Mouse (Mus musculus) heart, postnatal 25 days (tissue): ENCODE data around the gene Bmp2k. TPM values are rescaled to one million over a fixed set of nuclear protein-coding genes. Genes with fewer than 3 reads are reported as not detected.
"Not testable (repeated sequence)": the region's sequence is repeated elsewhere in the genome, so short reads cannot be mapped to it uniquely, and the experiment has no call there.

Experiments
- DNase-seq: peaks from one replicate; pipeline ENCODE4 v3.0.0; 2022; ENCODE audit warnings: low spot score
- intact Hi-C: fragments of 180-260 bp; cut with DNase I; formaldehyde crosslinking; loops from one replicate; pipeline ENCODE4 v1.15.1; 2025
- total RNA-seq, 2 experiments: library from RNA; stranded (reverse); gene quantifications; 2 replicates each; pipeline ENCODE4 v1.2.3; 2021

The Bmp2k gene
- total RNA-seq, 2 experiments from 2014 or later = 8.4 to 10.4 TPM

DNA sequence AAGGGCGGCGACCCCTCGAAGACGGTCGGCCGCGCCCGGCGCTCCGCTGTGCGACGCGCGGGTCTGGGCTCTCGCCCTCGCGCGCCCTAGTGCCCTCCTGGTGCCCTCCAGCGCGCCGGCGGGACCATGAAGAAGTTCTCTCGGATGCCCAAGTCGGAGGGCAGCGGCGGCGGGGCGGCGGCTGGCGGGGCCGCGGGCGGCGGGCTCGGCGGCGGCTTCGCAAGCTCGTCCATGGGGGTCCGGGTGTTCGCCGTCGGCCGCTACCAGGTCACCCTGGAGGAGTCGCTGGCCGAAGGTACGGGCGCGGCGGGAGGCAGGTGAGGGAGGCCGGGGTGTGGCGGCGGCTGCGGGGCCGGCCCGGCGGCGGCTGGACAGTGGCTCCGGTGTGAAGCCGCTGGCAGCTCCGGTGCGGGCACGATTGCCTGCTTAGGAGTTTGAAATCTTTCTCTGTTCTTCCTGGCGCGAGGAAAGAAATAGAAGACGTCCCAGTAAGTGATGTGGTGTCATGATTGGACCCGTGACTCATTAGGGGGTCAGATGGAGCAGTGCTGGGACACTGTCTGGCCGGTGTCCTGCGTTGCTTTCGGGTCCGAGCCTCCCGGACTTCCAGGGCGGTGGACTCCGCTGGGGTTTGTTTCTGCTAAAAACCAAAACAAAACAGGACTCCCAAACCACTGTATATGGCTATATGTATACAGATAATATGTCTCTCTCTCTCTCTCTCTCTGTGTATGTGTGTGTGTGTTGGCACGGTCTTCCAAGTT, 495 bp downstream of the Bmp2k start:
- peak; percentile 24 for DNase-seq
- intact Hi-C loops = loop anchor here (5.0 kb wide), 3 partner anchors 76 to 114 kb away; partner anchors contain the start of gene Paqr3

DNA sequence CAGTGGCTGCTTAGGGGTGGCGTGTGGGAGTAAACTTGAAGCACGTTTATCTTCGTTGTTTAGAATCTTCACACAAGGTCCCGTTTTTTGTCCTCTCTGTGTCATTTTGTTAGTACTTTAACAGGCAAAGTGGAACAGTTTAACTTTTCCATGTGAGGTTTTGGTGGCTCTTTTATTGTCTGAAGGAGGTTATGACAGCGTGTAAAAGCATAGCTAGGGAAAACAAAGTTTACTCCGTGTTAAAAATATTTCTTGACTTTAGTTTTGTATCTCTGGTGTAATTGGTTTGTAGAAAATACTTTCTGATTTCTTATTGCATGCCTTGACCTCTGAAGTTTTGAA, 1.0 kb downstream of the Bmp2k start:
- intact Hi-C loops = loop anchor here (5.0 kb wide), 3 partner anchors 76 to 114 kb away; partner anchors contain the start of gene Paqr3
- DNase-seq = no peak

DNA sequence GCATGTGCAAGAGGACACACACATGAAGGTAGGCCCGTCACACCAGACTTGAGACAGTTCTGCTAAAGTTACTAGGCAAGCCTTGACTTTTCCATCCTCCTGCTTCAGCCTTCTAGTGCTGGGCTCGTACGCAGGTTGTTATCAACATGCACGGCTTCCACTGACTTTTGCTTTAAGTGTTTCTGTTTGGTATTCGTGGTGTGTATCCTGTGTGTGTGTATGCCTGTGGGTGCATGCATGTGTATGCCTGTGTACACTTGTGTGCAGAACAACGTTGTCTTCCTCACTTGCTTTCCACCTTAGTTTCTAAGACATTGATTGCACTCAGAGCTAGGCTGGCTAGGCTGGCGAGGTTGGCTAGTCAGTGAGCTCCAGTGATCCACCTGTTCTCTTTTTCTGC, 2.1 kb downstream of the Bmp2k start:
- DNase-seq = no peak
- intact Hi-C loops = loop anchor here (5.0 kb wide), 3 partner anchors 77 to 113 kb away; partner anchors contain the start of gene Paqr3

DNA sequence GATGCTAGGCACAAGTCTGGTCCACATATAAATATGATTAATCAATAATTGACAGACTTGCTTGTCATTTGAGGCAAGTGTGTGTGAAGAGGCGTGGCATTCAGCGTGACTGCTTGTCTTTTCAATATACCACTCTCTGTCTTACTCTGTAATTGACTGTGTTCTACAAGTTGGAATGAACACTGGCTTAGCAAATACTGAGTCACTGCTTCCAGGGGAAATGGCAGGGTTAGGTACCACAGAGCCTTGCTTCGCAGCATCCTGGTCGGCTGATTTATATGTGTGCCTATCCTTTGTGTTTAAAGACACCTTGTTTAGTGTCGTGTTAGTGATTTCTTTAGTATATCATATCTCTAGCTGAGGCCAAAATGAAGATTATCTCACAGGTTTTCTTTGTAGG, 3.0 kb downstream of the Bmp2k start:
- no peak for DNase-seq
- intact Hi-C loops = loop anchor here (2.0 to 5.0 kb wide), 2 partner anchors 18 to 47 kb away; no protein-coding TSS in a partner anchor

DNA sequence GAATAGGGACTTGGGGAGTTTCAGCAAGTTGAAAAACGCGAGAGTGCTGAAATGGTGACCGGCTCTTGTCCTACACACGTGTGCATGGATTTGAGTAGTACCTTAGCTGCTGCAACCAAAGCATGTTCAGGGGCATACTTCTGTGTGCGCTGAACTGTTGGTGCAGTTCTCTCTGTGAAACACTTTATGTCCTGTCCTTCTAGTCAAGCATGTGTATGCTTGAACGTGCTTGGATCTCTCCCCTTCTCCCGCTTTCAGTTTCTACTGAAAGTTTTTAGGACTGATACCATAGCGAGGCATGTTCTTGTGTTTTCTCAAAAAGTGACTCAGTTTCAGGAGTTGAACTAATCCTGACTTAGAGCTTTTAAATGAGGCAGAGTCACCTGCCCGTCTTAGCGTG, 3.7 kb downstream of the Bmp2k start:
- no peak for DNase-seq
- intact Hi-C loops = loop anchor here (2.0 to 5.0 kb wide), 2 partner anchors 18 to 46 kb away; no protein-coding TSS in a partner anchor

DNA sequence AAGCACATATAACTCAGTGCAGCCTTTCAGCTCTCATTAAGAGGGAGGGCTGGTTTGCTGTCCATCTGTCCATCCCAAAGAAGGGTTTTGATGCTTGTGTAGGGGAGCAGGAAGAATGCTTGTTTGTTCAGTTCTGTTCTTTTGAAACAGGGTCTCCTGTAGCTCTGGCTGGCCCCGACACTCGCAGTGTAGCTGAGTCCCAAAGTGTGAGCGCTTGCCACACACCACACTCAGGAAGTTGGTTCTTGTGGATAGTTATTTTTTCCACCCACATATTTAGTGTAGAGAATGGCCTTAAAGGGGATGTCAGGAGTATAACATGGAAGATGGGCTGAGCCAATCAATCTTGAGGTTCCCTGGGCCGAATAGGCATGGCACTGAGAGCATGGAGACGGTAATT, 4.1 kb downstream of the Bmp2k start:
- intact Hi-C loops = loop anchor here (2.0 to 5.0 kb wide), 2 partner anchors 17 to 46 kb away; no protein-coding TSS in a partner anchor
- DNase-seq = no peak

DNA sequence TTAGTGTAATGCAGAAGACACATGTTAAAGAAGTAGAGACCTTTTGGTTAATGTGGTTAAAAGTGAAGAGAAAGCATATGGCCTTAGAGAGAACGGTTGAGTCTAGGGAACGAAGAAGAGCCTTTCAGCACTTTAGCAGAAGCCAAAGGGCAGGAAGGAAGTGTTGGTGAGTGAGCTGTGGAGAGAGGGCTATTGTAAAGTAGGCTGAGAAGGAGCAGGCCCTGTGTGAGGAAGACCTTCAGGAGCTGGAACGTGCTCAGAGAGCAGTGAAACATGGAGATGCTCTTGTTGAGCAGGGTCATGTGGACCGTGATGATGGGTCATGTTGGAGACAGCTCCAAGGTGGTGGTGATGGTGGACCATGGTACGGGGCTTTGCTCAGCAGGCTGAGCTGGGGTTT, 4.8 kb downstream of the Bmp2k start:
- no peak for DNase-seq
- intact Hi-C loops = loop anchor here (5.0 kb wide), 1 partner anchor 45 kb away; no protein-coding TSS in a partner anchor

DNA sequence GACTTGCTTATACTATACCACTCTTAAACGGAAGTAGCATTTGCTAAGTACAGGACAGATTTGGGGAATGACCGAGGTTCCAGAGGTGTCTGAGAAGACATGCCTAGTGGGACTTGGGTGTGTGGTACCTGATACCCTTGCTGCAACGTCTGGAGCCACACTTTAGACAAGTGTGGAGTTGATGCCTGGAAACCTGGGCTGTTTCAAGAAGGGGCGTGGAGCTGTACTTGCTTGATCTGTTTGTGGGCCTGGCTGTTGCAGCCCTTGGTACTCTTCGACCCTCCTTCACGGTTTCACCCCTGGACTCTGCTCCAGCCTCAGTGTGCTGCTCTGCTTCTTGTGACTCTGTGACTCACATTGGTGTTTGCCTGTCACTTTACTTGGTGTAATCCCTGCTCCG, 5.4 kb downstream of the Bmp2k start:
- DNase-seq = no peak
- intact Hi-C loops = loop anchor here (5.0 kb wide), 1 partner anchor 44 kb away; no protein-coding TSS in a partner anchor

DNA sequence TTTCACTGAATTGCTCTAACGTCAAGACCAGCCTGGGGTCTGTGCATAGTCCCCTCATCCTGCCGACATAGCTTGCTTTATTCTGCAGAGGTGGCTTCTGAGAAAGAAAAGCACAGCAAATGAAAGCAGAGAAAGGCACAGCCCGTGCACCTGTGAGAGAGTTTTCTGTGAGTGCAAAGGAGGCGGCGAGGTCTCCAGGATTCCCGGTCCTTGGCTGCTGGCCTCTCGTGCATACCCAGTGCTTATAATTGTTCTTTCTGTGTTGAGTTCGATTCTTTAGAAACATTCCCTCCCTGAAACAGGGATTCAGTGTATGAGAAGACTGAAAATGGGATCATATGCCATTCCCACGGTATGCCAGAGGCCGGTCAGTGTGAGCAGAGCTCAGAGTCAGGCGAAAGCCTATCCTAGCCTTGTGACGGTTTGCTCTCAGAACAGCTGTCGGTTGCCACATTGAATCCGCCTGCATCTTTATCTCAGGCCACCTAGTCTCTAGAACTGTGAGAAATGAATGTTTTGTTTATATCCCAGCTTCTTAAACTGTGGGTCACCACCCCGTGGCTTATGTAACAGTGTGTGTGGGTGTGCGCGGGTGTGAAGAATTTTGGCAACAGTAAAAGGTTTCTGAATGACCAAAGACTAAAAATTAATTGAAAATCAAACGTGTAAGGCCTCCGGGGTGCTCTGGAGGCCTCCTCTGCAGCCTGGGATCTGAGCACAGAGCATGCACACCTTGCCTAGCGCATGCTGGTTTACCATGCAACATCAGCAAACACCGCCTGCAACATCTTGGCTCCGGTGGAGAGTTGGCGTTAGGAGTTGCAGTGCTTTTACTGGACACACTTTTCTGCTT, 6.9 kb downstream of the Bmp2k start:
- intact Hi-C loops = loop anchor here (5.0 kb wide), 1 partner anchor 43 kb away; no protein-coding TSS in a partner anchor
- no peak for DNase-seq

DNA sequence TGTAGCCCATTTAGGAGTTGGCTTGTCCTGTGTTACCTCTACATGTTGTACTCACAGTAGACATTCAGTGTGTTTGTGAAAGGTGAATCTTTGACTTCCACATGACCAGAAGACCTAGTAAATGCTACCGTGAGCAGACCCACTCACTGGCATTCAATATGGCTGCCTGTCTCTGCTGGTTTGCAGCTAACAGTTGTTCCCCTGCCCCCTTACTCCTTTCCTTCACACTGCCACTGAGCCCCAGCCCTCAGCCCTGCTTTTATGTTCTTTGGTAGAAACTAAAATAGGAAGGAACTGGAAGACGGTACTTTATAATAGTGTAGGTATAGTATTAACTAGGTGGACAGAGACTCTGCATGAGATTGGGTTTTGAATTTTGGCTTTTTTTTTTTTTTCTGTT, 8.4 kb downstream of the Bmp2k start:
- intact Hi-C loops = no loop called here

DNA sequence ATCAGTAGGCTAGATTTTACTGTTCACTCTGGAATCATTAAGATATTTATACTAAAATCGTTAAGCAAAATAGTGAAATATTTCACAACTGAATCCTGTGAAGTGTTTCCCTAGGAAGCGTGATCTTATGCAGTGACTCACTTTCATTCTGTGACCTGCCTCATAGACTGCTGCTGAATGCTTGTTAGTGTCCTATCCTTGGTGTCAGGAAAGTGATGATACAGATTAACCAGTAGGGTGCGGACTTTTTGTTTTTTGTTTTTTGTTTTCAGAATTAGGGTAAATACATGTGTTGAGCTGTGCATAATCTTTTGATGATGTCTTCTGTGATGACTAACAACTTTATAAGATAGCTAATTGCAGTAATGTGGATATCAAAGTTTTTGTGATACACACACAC, 9.4 kb downstream of the Bmp2k start:
- DNase-seq = no peak
- intact Hi-C loops = no loop called here

More for the DNA sequence above, 8.4 kb downstream of the Bmp2k start:
- no peak for DNase-seq

DNA sequence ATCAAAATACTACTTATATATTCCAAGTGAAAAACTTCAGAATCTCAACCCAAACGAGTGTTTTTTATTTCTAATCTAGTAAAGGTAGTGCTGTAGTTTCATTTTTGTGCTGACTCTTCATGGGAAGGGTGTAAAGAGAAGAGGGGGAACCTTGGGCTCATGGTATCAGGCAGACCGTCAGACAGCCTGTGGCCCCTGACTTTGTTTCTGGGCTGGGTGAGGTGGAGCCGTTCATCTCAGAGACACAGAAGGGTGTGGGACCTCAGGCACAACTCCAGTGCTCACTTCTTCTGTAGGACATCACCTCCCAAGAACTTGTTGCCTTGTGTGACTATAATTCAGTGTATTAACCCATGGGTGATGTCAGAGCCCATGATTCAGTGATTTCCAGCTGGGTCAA, 10.0 kb downstream of the Bmp2k start:
- DNase-seq = no peak
- intact Hi-C loops = no loop called here

DNA sequence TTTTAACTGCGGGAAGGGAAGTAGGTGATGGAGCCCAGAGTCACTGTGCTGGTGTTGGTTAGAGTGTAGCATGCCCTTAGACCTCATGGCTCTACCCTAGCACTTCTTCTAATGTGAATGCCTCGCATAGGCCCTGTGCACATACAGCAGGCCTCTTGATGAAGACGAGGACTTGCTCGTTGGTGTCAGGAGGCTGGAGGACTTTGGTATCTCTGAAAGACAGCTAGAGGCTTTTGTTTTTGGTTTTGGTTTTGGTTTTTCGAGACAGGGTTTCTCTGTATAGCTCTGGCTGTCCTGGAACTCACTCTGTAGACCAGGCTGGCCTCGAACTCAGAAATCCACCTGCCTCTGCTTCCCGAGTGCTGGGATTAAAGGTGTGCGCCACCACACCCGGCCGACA, 11.7 kb downstream of the Bmp2k start:
- DNase-seq, intact Hi-C loops: not testable (repeated sequence)

DNA sequence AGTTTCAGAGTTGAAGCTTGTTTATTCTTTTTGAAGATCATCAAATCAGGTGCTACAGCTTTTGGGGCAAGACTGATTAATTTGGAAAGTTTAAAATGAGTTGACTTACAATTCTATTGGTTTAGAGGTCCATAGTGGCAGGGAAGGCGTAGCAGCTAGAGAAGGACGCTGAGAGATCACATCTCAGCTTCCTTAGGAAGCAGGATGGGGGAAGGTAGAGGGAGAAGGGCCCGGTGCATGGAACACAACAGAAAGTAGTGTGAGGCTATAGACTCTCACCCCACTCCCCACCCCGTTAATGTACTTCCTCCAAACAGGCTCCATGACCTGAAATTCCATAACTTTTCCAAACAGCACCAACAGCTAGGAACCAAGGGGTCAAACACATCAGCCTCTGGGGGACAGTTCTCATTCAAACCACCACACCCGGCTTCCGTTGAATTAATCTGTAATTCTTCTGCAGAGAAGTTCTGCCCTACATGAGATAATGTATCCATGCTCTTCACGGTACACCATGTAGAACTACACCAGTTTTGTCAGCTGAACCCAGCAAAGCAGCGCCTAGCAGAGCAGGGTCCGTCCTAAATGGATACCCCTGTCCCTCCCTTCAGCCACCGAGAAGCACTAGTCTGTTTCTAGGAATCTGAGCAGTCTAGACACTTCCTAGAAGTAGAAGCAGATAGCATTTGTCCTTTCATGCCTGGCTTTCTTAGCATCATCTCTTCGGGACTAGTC, 12.3 kb downstream of the Bmp2k start:
- intact Hi-C loops = no loop called here
- DNase-seq = no peak

DNA sequence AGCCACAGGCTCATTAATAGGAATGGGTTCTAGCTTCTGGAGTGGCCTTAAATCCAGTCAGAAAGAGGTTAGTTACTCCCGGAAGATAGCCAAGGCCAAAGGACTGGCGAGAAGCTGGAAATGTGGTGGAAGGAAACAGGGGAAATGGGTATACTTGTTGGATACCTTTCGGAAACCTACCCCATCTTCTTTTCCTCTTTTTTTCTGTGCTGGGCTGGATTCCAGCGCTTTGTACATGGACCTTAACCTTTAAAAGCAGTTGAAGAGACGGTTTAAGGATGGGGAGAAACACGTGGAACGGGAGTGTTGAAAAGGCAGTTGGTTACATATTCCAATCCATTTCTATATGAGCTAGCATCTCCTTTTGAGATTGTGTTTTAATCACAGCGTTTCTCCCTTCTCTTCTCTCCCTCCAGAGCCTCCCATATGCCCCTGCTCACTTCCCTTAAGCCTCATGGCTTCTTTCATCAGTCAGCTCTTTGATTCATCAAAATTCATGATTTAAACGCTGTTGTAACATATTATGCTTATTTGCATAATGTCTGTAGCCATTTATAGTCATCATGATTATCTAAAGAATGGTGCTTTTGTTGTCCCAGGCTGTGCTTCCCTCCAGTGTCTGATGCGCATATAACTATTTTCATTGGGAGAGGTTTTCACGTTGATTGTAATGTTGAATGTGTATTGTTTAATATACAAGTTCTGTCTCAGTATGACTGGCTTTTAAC, 18.5 kb downstream of the Bmp2k start:
- no peak for DNase-seq
- intact Hi-C loops = no loop called here

DNA sequence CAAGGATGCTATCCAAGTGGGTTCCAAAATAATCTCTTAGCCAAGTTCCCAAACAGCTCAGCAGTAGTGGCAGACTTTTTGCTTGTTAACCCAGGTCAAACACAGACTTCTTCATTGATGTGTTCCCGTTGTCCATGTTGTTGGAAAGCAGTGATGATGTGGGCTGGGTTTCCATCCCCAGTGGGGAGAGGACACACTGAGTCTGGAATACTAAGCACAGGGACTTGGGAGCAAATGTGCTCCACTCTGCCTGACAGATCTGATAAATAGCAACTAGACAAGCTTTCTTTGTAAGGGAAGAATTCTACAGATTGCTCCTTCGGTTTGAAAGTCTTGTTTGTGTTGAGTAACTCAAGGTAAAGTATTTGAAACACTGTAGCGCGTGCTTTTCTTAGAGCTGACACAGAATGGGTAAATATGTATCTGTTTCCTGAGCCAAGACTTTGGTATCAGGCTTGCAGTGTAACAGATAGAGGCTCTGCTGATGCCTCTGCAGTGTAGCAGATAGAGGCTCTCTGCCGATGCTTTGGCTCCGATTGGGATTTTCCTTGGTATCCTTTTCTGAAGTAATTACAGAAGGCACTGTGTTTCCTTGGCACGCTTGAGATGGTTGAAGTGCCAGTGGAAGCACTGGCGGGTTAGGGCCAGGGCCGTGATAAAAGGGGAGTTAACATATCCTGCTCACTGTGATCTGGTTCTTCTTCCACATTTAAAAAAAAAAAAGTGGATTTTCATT, 19.5 kb downstream of the Bmp2k start:
- intact Hi-C loops = no loop called here

DNA sequence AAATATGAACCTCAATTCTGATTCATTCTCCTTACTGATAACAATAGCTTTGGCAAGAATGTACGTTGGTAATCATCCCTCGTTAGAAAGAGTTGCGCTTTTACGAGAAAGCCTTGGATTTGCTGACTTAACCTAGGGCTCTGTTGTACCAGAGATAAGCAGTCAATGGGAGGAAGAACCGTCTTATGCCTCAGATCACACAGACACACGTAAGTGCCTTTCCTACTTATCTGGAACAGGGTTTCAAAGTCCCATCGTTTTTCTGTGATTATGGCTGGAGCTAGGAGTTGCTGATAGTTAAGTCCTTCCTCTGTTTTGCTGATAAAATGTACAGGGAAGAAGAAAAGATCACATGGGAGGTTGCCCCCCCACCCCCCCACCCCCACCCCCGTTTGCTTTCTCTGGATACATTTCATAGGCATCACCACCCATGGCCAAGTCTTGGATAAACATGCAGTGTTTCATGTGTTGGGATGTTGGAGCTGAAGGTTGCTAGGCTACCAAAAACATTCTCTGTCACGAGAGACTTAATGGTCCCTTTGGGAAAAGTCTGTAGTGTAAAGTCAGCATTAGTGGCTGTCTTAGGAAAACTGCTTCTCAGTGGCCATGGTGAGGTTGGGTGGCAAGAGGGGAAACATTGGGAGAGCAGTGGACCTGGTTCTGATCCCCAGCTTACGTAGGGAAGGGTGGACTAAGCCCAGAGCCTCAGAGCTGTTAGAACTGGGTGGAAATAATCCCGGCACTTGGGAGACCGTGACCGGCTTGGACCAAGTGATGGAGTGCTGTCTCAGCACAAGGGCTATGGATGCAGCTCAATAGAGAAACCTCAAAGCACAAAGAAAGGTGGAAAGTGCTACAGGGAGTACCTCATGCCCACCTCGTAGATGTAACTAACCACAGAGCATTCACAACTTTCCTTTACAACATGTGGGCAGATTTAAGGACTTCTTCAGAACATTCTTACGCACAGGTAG, 25.1 kb downstream of the Bmp2k start:
- DNase-seq = no peak
- intact Hi-C loops = no loop called here

More for the DNA sequence above, 19.5 kb downstream of the Bmp2k start:
- DNase-seq = no peak

DNA sequence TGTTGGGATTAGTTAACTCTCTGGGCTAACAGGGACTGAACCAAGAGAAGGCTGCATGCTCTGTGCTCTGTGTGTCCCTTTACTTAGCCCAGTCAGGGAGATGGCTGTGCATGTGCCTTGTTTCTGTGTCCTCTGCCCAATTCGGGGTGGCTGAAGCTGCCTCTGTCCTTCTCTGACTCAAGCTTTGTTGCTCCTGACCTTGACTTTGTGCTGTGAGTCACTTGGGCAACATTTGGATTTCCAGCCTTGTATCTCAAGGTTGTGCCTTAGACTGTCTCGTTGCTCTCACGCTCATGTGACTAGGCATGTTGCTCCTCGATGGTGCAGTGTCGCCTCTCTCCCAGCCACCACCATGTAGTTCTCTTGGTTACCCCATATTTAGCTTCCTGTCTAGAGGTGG, 27.3 kb downstream of the Bmp2k start:
- DNase-seq = no peak
- intact Hi-C loops = no loop called here
